Mouse (Mus musculus): Measurements from ENCODE around the gene Nectin2. TPM values are rescaled to one million over a fixed set of nuclear protein-coding genes. Genes with fewer than 3 reads are reported as not detected.

Nectin2 gene
- polyA plus RNA-seq, 1 experiment from 2014 or later, result 56.3 TPM

- H3K9me3 ChIP-seq, result no peaks in the 10 kb centered on the region
- ATAC-seq (replicated peaks), result peak; percentile 38
Observed at GRCm38 (mm10) chr7:19698907-19699826, 51.1 kb downstream of the Nectin2 start, which contains the start of gene Apoe. Gene Apoe (minus strand): TSS chr7:19699188.

GRCm38 (mm10) chr7:19697949-19698906 is 52.1 kb downstream of the Nectin2 start:
- H3K9me3 ChIP-seq, result no peaks in the 10 kb centered on the region
- no peaks in the 10 kb centered on the region for H3K27me3 ChIP-seq (replicated peaks)
- peak overlapping the region; percentile 30 for H3K9ac ChIP-seq
- 0 out of 2 replicates have a peak overlapping the region, but pooled peaks have one; percentile 20 for H3K27ac ChIP-seq
- H3K36me3 ChIP-seq (replicated peaks), result peaks cover 8% of the 10 kb centered on the region; the same call in 1 of the 2 replicates
- 2% methylated on average over 28 of the region's 28 CpGs for WGBS
- ATAC-seq (replicated peaks), result no peak
- H3K4me1 ChIP-seq, result peaks cover 18% of the 10 kb centered on the region
- peak overlapping the region; percentile 27 for H3K4me3 ChIP-seq
- H3K4me2 ChIP-seq, result peak overlapping the region; percentile 50

More at GRCm38 (mm10) chr7:19698907-19699826, 51.1 kb downstream of the Nectin2 start, which contains the start of gene Apoe:
- 1% methylated on average over 20 of the region's 20 CpGs for WGBS
- H3K4me1 ChIP-seq, result peaks cover 18% of the 10 kb centered on the region
- H3K9ac ChIP-seq, result peak within 1 kb of the TSS; percentile 30
- no peaks in the 10 kb centered on the region for H3K27me3 ChIP-seq (replicated peaks)
- H3K27ac ChIP-seq, result 0 out of 2 replicates have a peak within 1 kb of the TSS, but pooled peaks have one; percentile 20
- H3K4me2 ChIP-seq, result peak within 1 kb of the TSS; percentile 50
- peak within 1 kb of the TSS; percentile 27 for H3K4me3 ChIP-seq
- peaks cover 8% of the 10 kb centered on the region; the same call in 1 of the 2 replicates for H3K36me3 ChIP-seq (replicated peaks)

GRCm38 (mm10) chr7:19696336-19696873 is 53.9 kb downstream of the Nectin2 start:
- peaks cover 18% of the 10 kb centered on the region for H3K4me1 ChIP-seq
- no peak for ATAC-seq (replicated peaks)
- H3K4me3 ChIP-seq, result no peak overlapping the region
- H3K9me3 ChIP-seq, result no peaks in the 10 kb centered on the region
- no peaks in the 10 kb centered on the region for H3K36me3 ChIP-seq (replicated peaks)
- H3K4me2 ChIP-seq, result no peak overlapping the region
- no peak overlapping the region for H3K27ac ChIP-seq
- no peak overlapping the region for H3K9ac ChIP-seq
- H3K27me3 ChIP-seq (replicated peaks), result no peaks in the 10 kb centered on the region
- WGBS, result 97% methylated on average over 33 of the region's 34 CpGs

DNA sequence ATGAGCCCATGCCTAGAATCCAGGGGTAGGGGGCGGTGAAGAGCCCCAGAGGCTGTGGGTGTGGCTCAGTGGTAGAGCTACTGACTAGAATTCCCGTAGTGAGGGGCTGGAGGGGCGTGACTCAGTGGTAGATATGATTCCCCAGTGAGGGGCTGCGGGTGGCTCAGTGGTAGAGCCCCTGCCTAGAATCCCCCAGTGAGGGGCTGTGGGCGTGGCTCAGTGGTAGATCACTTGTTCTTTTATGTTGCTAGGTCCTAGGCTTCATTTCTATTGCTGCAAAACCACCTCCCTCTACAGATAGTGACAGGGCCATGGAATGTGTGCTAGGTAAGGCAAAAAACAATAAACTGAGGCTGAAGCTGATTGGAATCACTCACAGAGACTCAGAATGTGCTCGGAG is 54.4 kb downstream of the Nectin2 start:
- Histone ChIP-seq H3K4me1 (peaks cover 18% of the 10 kb centered on the region), H3K9me3 (no peaks in the 10 kb centered on the region), H3K4me2 (no peak overlapping the region), H3K4me3 (no peak overlapping the region), H3K36me3 (replicated peaks) (no peaks in the 10 kb centered on the region), H3K27ac (no peak overlapping the region), H3K9ac (no peak overlapping the region), H3K27me3 (replicated peaks) (no peaks in the 10 kb centered on the region)
- ATAC-seq (replicated peaks), result no peak
- WGBS, result 88% methylated on average over 6 of the region's 6 CpGs

DNA sequence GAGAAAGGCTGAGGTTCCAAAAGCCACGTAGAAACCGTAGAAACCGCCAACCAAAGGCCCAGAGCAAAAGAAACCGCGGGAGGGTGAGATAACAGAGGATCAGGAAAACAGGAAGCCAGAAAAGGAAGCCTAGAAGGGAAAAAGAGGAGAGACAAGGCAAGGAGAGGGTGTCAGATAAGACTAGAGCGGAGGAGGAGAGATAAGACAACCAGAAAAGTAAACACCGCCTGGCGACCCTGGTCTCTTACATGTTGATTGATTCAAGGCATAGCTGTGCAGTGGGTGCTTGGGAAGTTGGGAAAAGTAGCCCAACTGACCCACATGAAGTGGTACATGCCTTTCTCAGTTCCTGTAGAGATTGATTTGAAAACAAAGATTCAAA is 55.1 kb downstream of the Nectin2 start:
- H3K9ac ChIP-seq, result no peak overlapping the region
- no peaks in the 10 kb centered on the region for H3K9me3 ChIP-seq
- no peaks in the 10 kb centered on the region for H3K36me3 ChIP-seq (replicated peaks)
- H3K27me3 ChIP-seq (replicated peaks), result no peaks in the 10 kb centered on the region
- H3K4me1 ChIP-seq, result peaks cover 18% of the 10 kb centered on the region
- 65% methylated on average over 8 of the region's 8 CpGs for WGBS
- no peak overlapping the region for H3K27ac ChIP-seq
- ATAC-seq (replicated peaks), result no peak
- H3K4me3 ChIP-seq, result no peak overlapping the region
- no peak overlapping the region for H3K4me2 ChIP-seq

GRCm38 (mm10) chr7:19694336-19695212 is 55.7 kb downstream of the Nectin2 start:
- no peaks in the 10 kb centered on the region for H3K36me3 ChIP-seq (replicated peaks)
- H3K9me3 ChIP-seq, result no peaks in the 10 kb centered on the region
- H3K27ac ChIP-seq, result no peak overlapping the region
- no peaks in the 10 kb centered on the region for H3K27me3 ChIP-seq (replicated peaks)
- H3K4me1 ChIP-seq, result peaks cover 17% of the 10 kb centered on the region
- 90% methylated on average over 10 of the region's 10 CpGs for WGBS
- no peak overlapping the region for H3K4me3 ChIP-seq
- no peak for ATAC-seq (replicated peaks)
- no peak overlapping the region for H3K9ac ChIP-seq
- H3K4me2 ChIP-seq, result no peak overlapping the region

GRCm38 (mm10) chr7:19693421-19693820 is 56.9 kb downstream of the Nectin2 start:
- 29% methylated on average over 10 of the region's 10 CpGs for WGBS
- no peak overlapping the region for H3K4me2 ChIP-seq
- H3K9ac ChIP-seq, result no peak overlapping the region
- H3K9me3 ChIP-seq, result no peaks in the 10 kb centered on the region
- H3K27ac ChIP-seq, result no peak overlapping the region
- H3K4me3 ChIP-seq, result no peak overlapping the region
- peaks cover 5% of the 10 kb centered on the region for H3K4me1 ChIP-seq
- no peaks in the 10 kb centered on the region for H3K36me3 ChIP-seq (replicated peaks)
- ATAC-seq (replicated peaks), result no peak
- no peaks in the 10 kb centered on the region for H3K27me3 ChIP-seq (replicated peaks)

GRCm38 (mm10) chr7:19691873-19692865 is 58.1 kb downstream of the Nectin2 start, which contains the start of gene Apoc1:
Gene Apoc1 (minus strand): TSS chr7:19692660.
- 51% methylated on average over 28 of the region's 28 CpGs for WGBS
- Histone ChIP-seq H3K36me3 (replicated peaks) (no peaks in the 10 kb centered on the region), H3K4me3 (no peak within 1 kb of the TSS), H3K4me1 (no peaks in the 10 kb centered on the region), H3K4me2 (no peak within 1 kb of the TSS), H3K27ac (no peak within 1 kb of the TSS), H3K9me3 (no peaks in the 10 kb centered on the region), H3K27me3 (replicated peaks) (no peaks in the 10 kb centered on the region), H3K9ac (no peak within 1 kb of the TSS)
- ATAC-seq (replicated peaks), result no peak

GRCm38 (mm10) chr7:19691434-19691833 is 58.8 kb downstream of the Nectin2 start:
- no peaks in the 10 kb centered on the region for H3K9me3 ChIP-seq
- no peak overlapping the region for H3K9ac ChIP-seq
- WGBS, result 76% methylated on average over 6 of the region's 6 CpGs
- no peak overlapping the region for H3K4me3 ChIP-seq
- H3K36me3 ChIP-seq (replicated peaks), result no peaks in the 10 kb centered on the region
- H3K27ac ChIP-seq, result no peak overlapping the region
- no peaks in the 10 kb centered on the region for H3K27me3 ChIP-seq (replicated peaks)
- no peak for ATAC-seq (replicated peaks)
- no peak overlapping the region for H3K4me2 ChIP-seq
- H3K4me1 ChIP-seq, result no peaks in the 10 kb centered on the region

GRCm38 (mm10) chr7:19690845-19691244 is 59.4 kb downstream of the Nectin2 start:
- Histone ChIP-seq H3K27ac (no peak overlapping the region), H3K9ac (no peak overlapping the region), H3K9me3 (no peaks in the 10 kb centered on the region), H3K36me3 (replicated peaks) (no peaks in the 10 kb centered on the region), H3K4me1 (no peaks in the 10 kb centered on the region), H3K4me2 (no peak overlapping the region), H3K27me3 (replicated peaks) (no peaks in the 10 kb centered on the region), H3K4me3 (no peak overlapping the region)
- no peak for ATAC-seq (replicated peaks)
- 90% methylated on average over 4 of the region's 4 CpGs for WGBS

All from midbrain, embryonic 15.5 days (tissue).